Mouse (Mus musculus) erythroblast, adult 5-6 weeks (primary cell): ENCODE measurements around the gene Hsp90ab1. TPM values are rescaled to one million over a fixed set of nuclear protein-coding genes. Genes with fewer than 3 reads are reported as not detected.
A peak's percentile ranks its signal among the peaks of the same experiment; 100 is the strongest.

Source experiments
- ATAC-seq: replicated peaks from 2 replicates; pipeline ENCODE4 v1.8.0; 2016; ENCODE audit warnings: moderate number of reproducible peaks, mild to moderate bottlenecking, moderate TSS enrichment, inconsistent platforms; ENCODE audit not compliant: poor library complexity, low FRiP score, severe bottlenecking
- total RNA-seq, 2 experiments: library from RNA; stranded (forward) in 1 of 2; stranded (reverse) in 1 of 2; fragments of 150-400 nt in 1 of 2; fragments of 200-764, 138-1000 nt in 1 of 2; gene quantifications; 2 replicates each; pipeline versions ENCODE4 v1.2.3 to v1.2.4; 2015 to 2017; ENCODE audit warnings: low replicate concordance in 2 of 2

Hsp90ab1 gene
- total RNA-seq, 2 experiments from 2014 or later = 222 to 246 TPM

DNA sequence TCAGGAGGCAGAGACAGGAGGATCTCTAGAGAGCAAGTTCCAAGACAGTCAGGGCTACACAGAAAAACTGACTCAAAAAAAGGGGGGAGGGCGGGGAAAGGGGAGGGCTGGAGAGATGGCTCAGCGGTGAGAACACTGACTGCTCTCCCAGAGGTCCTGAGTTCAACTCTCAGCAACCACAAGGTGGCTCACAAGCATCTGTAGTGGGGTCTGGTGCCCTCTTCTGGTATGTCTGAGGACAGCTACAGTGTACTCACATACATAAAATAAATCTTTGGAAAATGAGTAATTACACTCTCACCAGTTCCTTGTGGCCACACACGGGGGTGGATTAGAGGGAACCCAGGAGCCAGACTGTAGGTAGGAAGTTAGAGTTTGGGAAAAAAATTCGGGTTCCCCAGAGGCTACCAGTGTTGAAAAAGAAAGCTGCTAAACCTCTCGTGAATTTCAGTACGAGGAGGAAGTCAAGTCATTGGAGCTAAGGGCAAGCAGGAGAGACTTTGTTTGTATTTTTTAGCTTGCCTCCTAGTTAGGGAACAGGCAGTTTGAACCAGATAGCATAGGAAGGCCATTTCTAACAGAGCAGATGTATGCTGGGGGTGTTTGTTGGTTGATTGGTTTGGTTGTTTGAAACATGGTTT, 9.8 kb upstream of the Hsp90ab1 start:
- no peak for ATAC-seq

- peak; percentile 34 for ATAC-seq
Measured at GRCm38 (mm10) chr17:45582188-45582587, 9.1 kb upstream of the Hsp90ab1 start.

- peak; percentile 73 for ATAC-seq
Measured at GRCm38 (mm10) chr17:45581567-45581983, 8.5 kb upstream of the Hsp90ab1 start.

GRCm38 (mm10) chr17:45580958-45581477, 7.9 kb upstream of the Hsp90ab1 start:
- 0 out of 2 replicates have a peak, but pooled peaks have one; percentile 9 for ATAC-seq

DNA sequence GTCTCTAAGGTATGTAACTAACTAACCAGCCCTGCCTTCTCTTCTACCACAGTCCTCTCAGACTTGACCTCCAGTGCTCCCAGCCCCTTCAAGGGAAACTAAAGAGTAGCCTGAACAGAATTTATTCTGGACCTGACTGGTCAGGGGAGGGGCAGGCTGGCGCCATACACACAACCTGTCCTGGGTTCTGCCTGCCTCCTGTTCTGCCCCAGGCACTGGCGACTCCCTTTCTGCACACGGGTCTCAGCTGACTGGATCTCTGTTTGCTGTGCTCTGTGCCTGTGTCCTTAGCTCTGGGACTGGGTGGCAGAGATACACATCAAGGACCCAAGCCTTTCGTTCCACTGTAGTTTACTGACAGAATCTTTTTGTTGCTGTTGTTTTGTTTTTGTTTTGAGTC, 6.5 kb upstream of the Hsp90ab1 start:
- no peak for ATAC-seq

DNA sequence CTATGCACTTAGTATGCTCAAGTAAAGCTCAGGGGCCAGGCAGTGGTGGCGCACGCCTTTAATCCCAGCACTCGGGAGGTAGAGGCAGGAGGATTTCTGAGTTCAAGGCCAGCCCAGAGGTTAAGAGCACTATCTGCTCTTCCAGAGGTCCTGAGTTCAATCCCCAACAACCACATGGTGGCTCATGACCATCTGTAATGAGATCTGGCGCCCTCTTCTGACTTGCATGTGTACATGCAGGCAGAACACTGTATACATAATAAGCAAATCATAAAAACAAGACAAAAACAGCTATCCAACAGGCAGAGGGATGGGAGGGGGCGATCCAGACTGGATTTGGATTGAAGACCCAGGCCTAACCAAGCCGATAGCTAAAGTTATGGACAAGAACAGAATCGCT, 5.8 kb upstream of the Hsp90ab1 start:
- no peak for ATAC-seq

GRCm38 (mm10) chr17:45578242-45578641, 5.2 kb upstream of the Hsp90ab1 start:
- ATAC-seq = no peak

- ATAC-seq = no peak
Measured at GRCm38 (mm10) chr17:45575123-45575897, 2.2 kb upstream of the Hsp90ab1 start.

DNA sequence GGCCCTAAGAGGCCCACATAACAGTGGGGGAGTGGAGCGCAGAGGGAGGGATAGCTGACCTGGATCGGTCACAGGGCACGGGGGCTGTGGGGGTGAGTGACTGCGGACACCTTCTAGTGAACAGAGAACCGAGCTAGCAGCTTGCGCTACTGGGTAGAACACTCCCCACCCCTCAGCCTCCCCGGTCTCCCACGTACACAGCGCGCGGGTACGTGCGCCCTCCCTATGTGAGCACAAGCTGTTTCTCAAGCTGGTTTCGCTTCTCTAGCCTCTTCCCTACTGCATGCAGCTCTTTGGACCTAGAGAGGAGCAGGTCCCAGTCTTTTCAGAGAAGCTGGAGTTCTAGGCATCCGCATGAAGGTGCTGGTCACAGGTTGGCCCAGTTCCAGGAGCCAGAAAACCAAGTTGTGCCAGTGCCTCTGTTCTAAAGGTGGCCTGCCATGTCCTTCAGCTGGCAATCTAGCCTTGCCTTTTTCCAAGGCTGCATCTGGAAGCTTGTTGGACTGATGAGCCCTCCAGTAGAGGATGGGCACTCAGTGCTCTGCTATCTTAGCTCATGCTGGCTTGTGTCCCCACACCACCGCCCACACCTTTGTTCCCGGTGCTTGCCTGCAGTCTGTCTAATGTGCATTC, 1.2 kb upstream of the Hsp90ab1 start:
- peak; percentile 40 for ATAC-seq

DNA sequence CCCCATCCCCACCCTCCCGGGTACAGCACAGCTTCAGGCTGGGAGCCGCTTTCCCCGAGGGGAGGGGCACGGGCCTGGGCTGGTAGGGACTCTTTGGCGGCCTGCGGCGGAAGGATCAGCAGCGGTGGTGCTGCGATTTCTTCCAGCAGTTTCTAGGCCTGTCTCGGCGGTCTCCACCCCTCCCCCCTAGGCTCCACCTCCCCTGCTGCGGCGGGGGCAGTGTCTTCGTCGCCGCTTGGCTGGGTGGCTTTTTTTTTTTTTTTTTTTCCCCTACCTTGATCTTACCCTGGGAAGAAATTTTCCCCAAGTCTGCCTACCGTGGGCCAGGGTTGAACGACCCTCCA, 681 bp upstream of the Hsp90ab1 start:
- ATAC-seq = peak; percentile 77

DNA sequence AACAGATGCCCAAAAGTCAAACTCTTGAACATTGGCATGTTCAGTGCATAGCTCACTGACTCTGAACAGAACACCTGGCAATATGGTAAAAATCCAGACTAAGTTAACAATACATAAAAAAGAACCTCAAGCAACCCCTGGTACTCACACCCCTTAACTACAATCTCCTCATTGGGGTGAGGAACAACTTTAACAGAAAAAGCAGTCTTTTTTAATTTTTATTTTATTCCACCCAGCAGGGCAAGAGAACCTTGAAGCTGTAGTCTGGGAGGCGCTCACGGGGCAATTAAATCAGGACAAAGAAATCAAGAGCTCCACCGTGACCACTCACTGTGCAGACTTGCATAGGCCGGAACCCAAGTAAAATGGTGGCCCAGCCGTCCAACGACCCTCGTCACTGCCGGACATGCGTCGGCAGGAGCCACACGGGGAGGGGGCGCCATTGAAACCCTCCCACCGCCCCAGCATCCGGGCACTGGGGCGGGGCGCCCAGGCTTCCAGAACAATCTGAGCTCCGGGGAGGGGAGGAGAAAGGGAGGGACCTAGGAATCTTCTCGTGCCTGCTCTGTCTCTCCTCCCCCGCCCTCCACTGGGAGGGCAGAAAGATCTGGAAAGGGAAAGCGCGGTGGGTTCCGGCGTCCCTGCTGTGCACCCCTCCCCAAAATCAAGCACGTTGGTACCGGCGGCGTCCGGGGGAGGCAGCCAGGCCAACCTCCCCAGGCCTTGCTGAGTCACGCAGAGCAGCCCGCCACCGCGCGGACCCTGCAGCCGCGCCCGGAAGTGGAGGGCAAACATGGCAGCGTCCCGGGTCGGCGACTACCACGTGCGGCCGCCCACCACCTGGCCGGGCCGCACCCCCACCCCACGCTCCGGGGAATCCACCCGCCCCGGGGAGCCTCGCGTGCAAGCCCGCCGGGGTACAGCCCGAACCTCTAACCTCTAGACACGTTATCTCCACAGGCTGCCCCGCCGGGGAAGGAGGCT, 676 bp downstream of the Hsp90ab1 start:
- peak; percentile 52 for ATAC-seq

- ATAC-seq = no peak
Measured at GRCm38 (mm10) chr17:45569999-45570398, 3.1 kb downstream of the Hsp90ab1 start.

- ATAC-seq = no peak
Measured at GRCm38 (mm10) chr17:45568990-45569389, 4.1 kb downstream of the Hsp90ab1 start.

GRCm38 (mm10) chr17:45567162-45567601, 5.9 kb downstream of the Hsp90ab1 start:
- no peak for ATAC-seq

GRCm38 (mm10) chr17:45566360-45567161, 6.5 kb downstream of the Hsp90ab1 start:
- ATAC-seq = no peak

GRCm38 (mm10) chr17:45566031-45566359, 7.1 kb downstream of the Hsp90ab1 start:
- no peak for ATAC-seq

DNA sequence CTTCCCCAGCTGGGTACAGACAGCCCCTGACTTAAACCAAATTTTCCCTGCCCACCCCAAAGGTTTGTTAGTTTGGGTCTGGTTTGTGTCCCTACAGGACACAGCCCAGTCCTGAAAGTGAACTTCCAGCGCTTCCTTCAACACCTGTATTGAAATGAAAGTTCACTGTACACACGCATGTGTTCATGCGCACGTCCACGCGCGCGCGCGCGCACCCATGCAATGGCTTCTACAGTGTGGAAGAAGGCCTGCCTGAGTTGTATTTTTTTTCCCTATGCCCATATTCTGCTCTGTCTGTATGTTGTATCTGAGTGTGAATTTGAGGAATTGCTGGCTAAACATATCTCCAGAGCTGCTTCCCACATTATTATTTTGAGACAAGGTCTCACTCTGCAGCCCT, 8.0 kb downstream of the Hsp90ab1 start:
- no peak for ATAC-seq

DNA sequence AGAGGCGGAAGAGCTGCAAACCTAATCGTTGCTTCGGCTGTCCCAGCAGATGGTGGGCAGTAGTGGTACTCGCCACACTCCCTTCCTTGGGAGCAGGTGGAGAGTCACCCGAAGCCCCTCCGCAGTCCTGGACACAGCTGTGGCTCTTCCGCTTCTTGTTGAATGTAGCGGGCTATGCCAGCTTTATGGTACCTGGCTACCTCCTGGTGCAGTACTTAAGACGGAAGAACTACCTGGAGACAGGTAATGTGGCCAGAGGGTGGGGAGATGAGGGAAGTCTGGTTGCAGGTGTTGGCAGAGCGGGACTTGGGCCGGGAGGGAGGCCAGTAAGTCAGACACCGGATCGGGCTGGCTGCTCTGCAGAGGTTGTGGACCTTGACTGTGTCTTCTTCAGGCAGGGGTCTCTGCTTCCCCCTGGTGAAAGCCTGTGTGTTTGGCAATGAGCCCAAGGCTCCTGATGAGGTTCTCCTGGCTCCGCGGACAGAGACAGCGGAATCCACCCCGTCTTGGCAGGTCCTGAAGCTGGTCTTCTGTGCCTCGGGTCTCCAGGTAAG, 8.5 kb downstream of the Hsp90ab1 start:
- ATAC-seq = 0 out of 2 replicates have a peak, but pooled peaks have one; percentile 23
